Comparison of ENCODE assay signal across 29 mouse cellular contexts in the genomic region with DNA sequence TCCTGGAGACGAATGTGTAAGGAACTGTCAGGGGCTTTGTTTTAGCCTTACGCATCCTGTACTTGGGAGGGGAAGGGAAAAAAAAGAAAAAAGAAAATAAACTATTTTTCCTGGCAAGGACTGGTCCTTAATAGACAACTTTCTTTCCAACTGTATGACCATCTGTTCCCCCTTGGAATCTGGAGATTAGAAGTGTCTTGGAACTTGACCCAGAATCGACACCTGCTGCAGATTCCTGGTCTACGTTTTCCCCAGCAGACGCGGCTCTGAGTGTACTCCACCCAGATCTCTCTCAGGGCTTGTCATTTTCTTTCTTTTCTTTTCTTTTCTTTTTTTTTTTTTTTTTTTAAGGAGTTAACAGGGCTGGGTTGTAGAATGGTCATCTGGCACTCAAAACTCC. TPM values are rescaled to one million over a fixed set of nuclear protein-coding genes. Genes with fewer than 3 reads are reported as not detected.
A peak's percentile ranks its signal among the peaks of the same experiment; 100 is the strongest.
DNase-seq lines count a peak whose midpoint lies in the region; ATAC-seq and TF ChIP-seq lines count a peak whose summit lies in the region.
"Had no signal": no experiment of that assay in that cellular context is flagged by ENCODE, and none has a peak within 500 bp of the region (broad histone marks: within the 10 kb centered on the region; RNA-seq: fewer than 3 reads in every experiment).

No protein-coding gene starts in this region.

- intact Hi-C loops in heart, postnatal 14 days (cut with DNase I), result no loop called here

- DNase-seq in cerebellum, postnatal 10 days, result peak; percentile 41 to 46
- no peak for DNase-seq in cerebellum, adult 18-20 months
- DNase-seq in heart, adult 11 months, result peak; percentile 88
- no peak for DNase-seq in heart, postnatal 14 days
- DNase-seq in midbrain, embryonic 10.5 days (ENCODE audit: low spot score), result peak; percentile 5
- DNase-seq in limb, embryonic 14.5 days (ENCODE audit: low spot score), result peak; percentile 75
- DNase-seq in spleen, postnatal 14 days (ENCODE audit: low spot score in 2 of 2), result no peak
- DNase-seq: adrenal gland, adult 2 months; cerebellum, adult 11-12 months; gastrocnemius, postnatal 14 days; heart, postnatal 10 days; kidney, adult 9 months; kidney, postnatal 10 days; layer of hippocampus, postnatal 36 days; liver, embryonic 13.5 days; lung, adult 18-20 months; lung, postnatal 4 days; midbrain, embryonic 14.5 days; right cerebral cortex, postnatal 4 days; thymus, postnatal 25 days had no signal

- ATAC-seq in midbrain, embryonic 13.5 days, result no peak
- peak; percentile 71 for ATAC-seq in limb, embryonic 14.5 days (ENCODE audit: low FRiP score, low read depth)
- ATAC-seq: activated CD4-positive, CD25-positive, alpha-beta regulatory T cell, adult 4 months; intestine, postnatal 0 days; lung, postnatal 0 days had no signal

- H3K9ac ChIP-seq in midbrain, embryonic 13.5 days (replicated peaks), result no peak overlapping the region
- no peak overlapping the region for H3K9ac ChIP-seq in limb, embryonic 14.5 days (ENCODE audit: low read depth, low read length, severe bottlenecking)
- H3K9ac ChIP-seq: heart, embryonic 13.5 days; hindbrain, embryonic 13.5 days; liver, embryonic 13.5 days; neural tube, embryonic 15.5 days had no signal

- H3K4me2 ChIP-seq in midbrain, embryonic 13.5 days (replicated peaks), result no peak overlapping the region
- no peak overlapping the region for H3K4me2 ChIP-seq in limb, embryonic 14.5 days (replicated peaks; ENCODE audit: low read depth, low read length, severe bottlenecking)
- H3K4me2 ChIP-seq: heart, embryonic 13.5 days; hindbrain, embryonic 13.5 days; liver, embryonic 13.5 days; neural tube, embryonic 15.5 days had no signal

- 0 out of 2 replicates have a peak, but pooled peaks cover 2% of the 10 kb centered on the region for H3K4me1 ChIP-seq in midbrain, embryonic 10.5 days
- no peaks in the 10 kb centered on the region for H3K4me1 ChIP-seq in midbrain, embryonic 13.5 days (replicated peaks)
- H3K4me1 ChIP-seq in limb, embryonic 14.5 days (ENCODE audit: control insufficient read depth, insufficient read depth, low read length), result no peaks in the 10 kb centered on the region
- H3K4me1 ChIP-seq: hindbrain, embryonic 13.5 days; neural tube, embryonic 15.5 days had no signal

- WGBS in midbrain, embryonic 10.5 days, result 82% methylated on average over 6 of the region's 6 CpGs
- 88% methylated on average over 6 of the region's 6 CpGs for WGBS in midbrain, embryonic 13.5 days
- 49% methylated on average over 6 of the region's 6 CpGs for WGBS in limb, embryonic 14.5 days

- no peaks in the 10 kb centered on the region for H3K9me3 ChIP-seq in midbrain, embryonic 10.5 days (replicated peaks)
- no peaks in the 10 kb centered on the region for H3K9me3 ChIP-seq in midbrain, embryonic 13.5 days
- H3K9me3 ChIP-seq in limb, embryonic 14.5 days (ENCODE audit: control insufficient read depth, low read length), result no peaks in the 10 kb centered on the region
- H3K9me3 ChIP-seq: heart, embryonic 13.5 days; hindbrain, embryonic 13.5 days; liver, embryonic 13.5 days; megakaryocyte, embryonic 14.5 days; neural tube, embryonic 15.5 days had no signal

- no peaks in the 10 kb centered on the region for H3K27me3 ChIP-seq in midbrain, embryonic 10.5 days (ENCODE audit: low read depth, poor library complexity, severe bottlenecking)
- H3K27me3 ChIP-seq in midbrain, embryonic 13.5 days, result no peaks in the 10 kb centered on the region
- no peaks in the 10 kb centered on the region for H3K27me3 ChIP-seq in limb, embryonic 14.5 days (ENCODE audit: control insufficient read depth, insufficient read depth, low read length)
- H3K27me3 ChIP-seq: CH12.LX; hindbrain, embryonic 13.5 days; liver, embryonic 13.5 days; megakaryocyte, embryonic 14.5 days; neural tube, embryonic 15.5 days had no signal

- peaks cover 21% of the 10 kb centered on the region; the same call in 1 of the 2 replicates for H3K36me3 ChIP-seq in midbrain, embryonic 10.5 days
- H3K36me3 ChIP-seq in midbrain, embryonic 13.5 days, result no peaks in the 10 kb centered on the region
- no peaks in the 10 kb centered on the region; the same call in 1 of the 2 replicates for H3K36me3 ChIP-seq in limb, embryonic 14.5 days (ENCODE audit: control insufficient read depth, insufficient read depth, low read length)
- H3K36me3 ChIP-seq: hindbrain, embryonic 13.5 days; neural tube, embryonic 15.5 days had no signal

- no peak overlapping the region for H3K4me3 ChIP-seq in midbrain, embryonic 10.5 days
- no peak overlapping the region for H3K4me3 ChIP-seq in midbrain, embryonic 13.5 days (replicated peaks)
- H3K4me3 ChIP-seq in limb, embryonic 14.5 days (replicated peaks; ENCODE audit: low read length), result no peak overlapping the region
- H3K4me3 ChIP-seq: heart, embryonic 13.5 days; hindbrain, embryonic 13.5 days; liver, embryonic 13.5 days; megakaryocyte, embryonic 14.5 days; neural tube, embryonic 15.5 days had no signal

- no peak for TF ChIP-seq POLR2A in limb, embryonic 14.5 days (IDR thresholded peaks at IDR 0.05; ENCODE audit: borderline replicate concordance, extremely low read depth, insufficient read depth, insufficient read length)

- H3K27ac ChIP-seq in midbrain, embryonic 10.5 days (replicated peaks), result no peak overlapping the region
- H3K27ac ChIP-seq in midbrain, embryonic 13.5 days, result no peak overlapping the region
- no peak overlapping the region for H3K27ac ChIP-seq in limb, embryonic 14.5 days (replicated peaks; ENCODE audit: low read depth, low read length)
- H3K27ac ChIP-seq: heart, embryonic 13.5 days; hindbrain, embryonic 13.5 days; liver, embryonic 13.5 days; neural tube, embryonic 15.5 days had no signal

RNA-seq across cellular contexts. Expression of gene Emilin2, which starts 8.3 kb away (rescaled TPM):
- 100 to 1,000 TPM; 107 to 118 TPM for total RNA-seq in heart, postnatal 14 days (2021)
- polyA plus RNA-seq in midbrain, embryonic 10.5 days (2016; fragmentation: Nextera tagmentation; extraction: Ambion mirVana), result 19.1 and 22.6 TPM in 2 replicates
- polyA plus RNA-seq in midbrain, embryonic 13.5 days (2015; fragmentation: Nextera tagmentation; extraction: Ambion mirVana), result 2.0 and 2.5 TPM in 2 replicates
- 22.7 and 23.6 TPM in 2 replicates for polyA plus RNA-seq in limb, embryonic 14.5 days (2012; rRNA removed)
- polyA plus RNA-seq in limb, embryonic 14.5 days (2014; fragmentation: Nextera tagmentation; extraction: Ambion mirVana), result 25.6 and 30.0 TPM in 2 replicates

Comparison
In these comparisons a context has a peak if more than half of its experiments do, and no peak if none do; other contexts are left out.
1. DNase-seq: peak in cerebellum, postnatal 10 days (2 of 2), heart, adult 11 months (single experiment), midbrain, embryonic 10.5 days (single experiment) and limb, embryonic 14.5 days (single experiment); none in cerebellum, adult 18-20 months (0 of 2), heart, postnatal 14 days (0 of 2) and spleen, postnatal 14 days (0 of 2).